8 mouse cellular contexts compared by ENCODE assay signal in genomic region chr17:33555223-33555855, GRCm38 (mm10). TPM values are rescaled to one million over a fixed set of nuclear protein-coding genes. Genes with fewer than 3 reads are reported as not detected.
A peak's percentile ranks its signal among the peaks of the same experiment; 100 is the strongest.
DNase-seq lines count a peak whose midpoint lies in the region; ATAC-seq and TF ChIP-seq lines count a peak whose summit lies in the region.

Gene Myo1f (plus strand): TSS chr17:33555707.

- peak; percentile 42 for DNase-seq in layer of hippocampus, adult 11-12 months (ENCODE audit: low spot score)
- DNase-seq in layer of hippocampus, postnatal 25 days (ENCODE audit: extremely low spot score in 1 of 2, low spot score in 1 of 2) = no peak
- DNase-seq in c-Kit-positive CD71-negative TER-119-negative erythroid progenitor cells, embryonic 14.5 days (ENCODE audit: low read depth) = peak; percentile 55
- DNase-seq in lung, embryonic 14.5 days = no peak
- DNase-seq in spleen, postnatal 36 days (ENCODE audit: low spot score in 2 of 2) = peak; percentile 73 to 75
- DNase-seq in ovary, postnatal 14 days (ENCODE audit: low spot score) = no peak
- DNase-seq in ovary, adult 18-20 months (ENCODE audit: low spot score) = no peak
- no peak for DNase-seq in hindbrain, embryonic 10.5 days (ENCODE audit: low spot score)

- no peaks in the 10 kb centered on the region for H3K4me1 ChIP-seq in lung, embryonic 14.5 days (ENCODE audit: insufficient read depth)
- no peaks in the 10 kb centered on the region for H3K4me1 ChIP-seq in hindbrain, embryonic 10.5 days (replicated peaks)

- WGBS in lung, embryonic 14.5 days = 44% methylated on average over 6 of the region's 6 CpGs
- WGBS in hindbrain, embryonic 10.5 days = 46% methylated on average over 6 of the region's 6 CpGs

- no peak within 1 kb of the TSS for H3K27ac ChIP-seq in lung, embryonic 14.5 days (ENCODE audit: low read depth)
- H3K27ac ChIP-seq in hindbrain, embryonic 10.5 days = no peak within 1 kb of the TSS

- no peaks in the 10 kb centered on the region for H3K9me3 ChIP-seq in lung, embryonic 14.5 days (ENCODE audit: low read depth, low read length)
- no peaks in the 10 kb centered on the region for H3K9me3 ChIP-seq in hindbrain, embryonic 10.5 days

- no peak within 1 kb of the TSS for H3K4me3 ChIP-seq in lung, embryonic 14.5 days (ENCODE audit: low read depth, low read length)
- H3K4me3 ChIP-seq in hindbrain, embryonic 10.5 days = no peak within 1 kb of the TSS

- no peak for TF ChIP-seq CTCF in lung, embryonic 14.5 days (IDR thresholded peaks at IDR 0.05; ENCODE audit: low read depth)

- H3K27me3 ChIP-seq in lung, embryonic 14.5 days (ENCODE audit: insufficient read depth, low read length) = no peaks in the 10 kb centered on the region
- no peaks in the 10 kb centered on the region for H3K27me3 ChIP-seq in hindbrain, embryonic 10.5 days (ENCODE audit: insufficient read depth, poor library complexity, severe bottlenecking)

- H3K9ac ChIP-seq in lung, embryonic 14.5 days = no peak within 1 kb of the TSS

- 0 out of 2 replicates have a peak, but pooled peaks have one; percentile 23 for ATAC-seq in lung, embryonic 14.5 days (ENCODE audit: insufficient read depth)

- H3K36me3 ChIP-seq in lung, embryonic 14.5 days (ENCODE audit: insufficient read depth) = peaks cover 34% of the 10 kb centered on the region
- H3K36me3 ChIP-seq in hindbrain, embryonic 10.5 days = peaks cover 25% of the 10 kb centered on the region

- no peak within 1 kb of the TSS for H3K4me2 ChIP-seq in lung, embryonic 14.5 days

RNA-seq across cellular contexts. Expression of gene Myo1f, which starts in this region (rescaled TPM):
- 1 to 10 TPM; 1.8 to 2.0 TPM for total RNA-seq in layer of hippocampus, postnatal 25 days (2021)
- polyA plus RNA-seq in lung, embryonic 14.5 days (2014; fragmentation: Nextera tagmentation; extraction: Ambion mirVana) = 4.3 and 4.7 TPM in 2 replicates
- 2.8 and 3.7 TPM in 2 replicates for polyA plus RNA-seq in hindbrain, embryonic 10.5 days (2016; fragmentation: Nextera tagmentation; extraction: Ambion mirVana)

Comparison
In these comparisons a context has a peak if more than half of its experiments do, and no peak if none do; other contexts are left out.
1. DNase-seq: peak in layer of hippocampus, adult 11-12 months (single experiment), c-Kit-positive CD71-negative TER-119-negative erythroid progenitor cells, embryonic 14.5 days (single experiment) and spleen, postnatal 36 days (2 of 2); none in layer of hippocampus, postnatal 25 days (0 of 2), lung, embryonic 14.5 days (single experiment), ovary, postnatal 14 days (single experiment), ovary, adult 18-20 months (single experiment) and hindbrain, embryonic 10.5 days (single experiment).